Mouse (Mus musculus) MEL (cell line): ENCODE measurements around the gene Itga2b. TPM values are rescaled to one million over a fixed set of nuclear protein-coding genes. Genes with fewer than 3 reads are reported as not detected.

Experiments
- DNase-seq: peaks from one replicate; pipeline ENCODE4 v3.0.0; 2011; ENCODE audit warnings: low read depth, low spot score
- H3K27ac ChIP-seq: 2 replicates; pipeline ENCODE4 v1.5.1; 2012; ENCODE audit warnings: low read depth, mild to moderate bottlenecking, control low read depth, low read length, moderate library complexity; ENCODE audit not compliant: control insufficient read depth
- H3K27me3 ChIP-seq, 2 experiments: fragments of 150-350 bp in 1 of 2; sonication (generic) in 1 of 2; 2 replicates each; pipeline ENCODE4 v1.6.1; 2012; ENCODE audit warnings: low read length in 2 of 2, mild to moderate bottlenecking in 2 of 2, improper control_type of control experiment in 1 of 2, moderate library complexity in 1 of 2; ENCODE audit not compliant: insufficient read depth in 2 of 2, control insufficient read depth in 1 of 2
- H3K36me3 ChIP-seq, 2 experiments: 2 replicates each; pipeline ENCODE4 v1.6.1; 2012 to 2014; ENCODE audit warnings: low read length in 2 of 2, improper control_type of control experiment in 1 of 2, inconsistent platforms in 1 of 2, mild to moderate bottlenecking in 1 of 2; ENCODE audit not compliant: insufficient read depth in 2 of 2, control insufficient read depth in 1 of 2
- H3K4me1 ChIP-seq, 2 experiments: fragments of 150-350 bp in 1 of 2; sonication (generic) in 1 of 2; 2 replicates each; pipeline ENCODE4 v1.6.1; 2012; ENCODE audit warnings: low read length in 2 of 2, improper control_type of control experiment in 1 of 2, mild to moderate bottlenecking in 1 of 2; ENCODE audit not compliant: insufficient read depth in 2 of 2, control insufficient read depth in 1 of 2
- H3K4me3 ChIP-seq, 2 experiments: fragments of 150-350 bp in 1 of 2; sonication (generic) in 1 of 2; 2 replicates each; pipeline ENCODE4 v1.5.1; 2012; ENCODE audit warnings: low read depth in 2 of 2, low read length in 2 of 2, mild to moderate bottlenecking in 2 of 2, moderate library complexity in 2 of 2, control low read depth in 1 of 2, improper control_type of control experiment in 1 of 2; ENCODE audit not compliant: control insufficient read depth in 1 of 2, insufficient read depth in 1 of 2
- H3K79me2 ChIP-seq: 2 replicates; pipeline ENCODE4 v1.6.1; 2012; ENCODE audit warnings: mild to moderate bottlenecking, low read length, moderate library complexity; ENCODE audit not compliant: control insufficient read depth, poor library complexity, insufficient read depth
- H3K9ac ChIP-seq: 2 replicates; pipeline ENCODE4 v1.6.1; 2012; ENCODE audit warnings: low read depth, mild to moderate bottlenecking, control low read depth, low read length, moderate library complexity; ENCODE audit not compliant: control insufficient read depth, poor library complexity, severe bottlenecking
- H3K9me3 ChIP-seq: fragments of 150-350 bp; sonication (generic); replicated peaks from 2 replicates; pipeline ENCODE4 v1.6.1; 2012; ENCODE audit warnings: mild to moderate bottlenecking, low read length, improper control_type of control experiment, moderate library complexity; ENCODE audit not compliant: insufficient read depth
- E2F4 ChIP-seq: IDR thresholded peaks from 2 replicates; pipeline ENCODE4 v1.6.1; 2011; ENCODE audit warnings: low read depth, low read length, improper control_type of control experiment, borderline replicate concordance
- ELF1 ChIP-seq: IDR thresholded peaks from 2 replicates; pipeline ENCODE4 v1.6.1; 2014; ENCODE audit warnings: low read depth, mild to moderate bottlenecking, inconsistent platforms, low read length, improper control_type of control experiment, moderate library complexity
- ETS1 ChIP-seq: IDR thresholded peaks from 2 replicates; pipeline ENCODE4 v1.6.1; 2012; ENCODE audit warnings: low read depth, mild to moderate bottlenecking, inconsistent platforms, low read length, improper control_type of control experiment, moderate library complexity
- GATA1 ChIP-seq: IDR thresholded peaks from 2 replicates; pipeline ENCODE4 v1.6.1; 2011; ENCODE audit warnings: low read depth, low read length, improper control_type of control experiment
- MAFK ChIP-seq: IDR thresholded peaks from 2 replicates; pipeline ENCODE4 v1.6.1; 2011; ENCODE audit warnings: low read depth, mild to moderate bottlenecking, low read length, improper control_type of control experiment, borderline replicate concordance
- MXI1 ChIP-seq: IDR thresholded peaks from 2 replicates; pipeline ENCODE4 v1.6.1; 2011; ENCODE audit warnings: mild to moderate bottlenecking, low read depth, low read length, improper control_type of control experiment
- MYB ChIP-seq: IDR thresholded peaks from 2 replicates; pipeline ENCODE4 v1.6.1; 2011; ENCODE audit warnings: mild to moderate bottlenecking, low read depth, low read length, improper control_type of control experiment
- NELFE ChIP-seq: IDR thresholded peaks from 2 replicates; pipeline ENCODE4 v1.6.1; 2011; ENCODE audit warnings: low read depth, low read length, improper control_type of control experiment
- NRF1 ChIP-seq: IDR thresholded peaks from 2 replicates; pipeline ENCODE4 v1.6.1; 2014; ENCODE audit warnings: low read depth, mild to moderate bottlenecking, inconsistent platforms, low read length, improper control_type of control experiment, moderate library complexity; ENCODE audit not compliant: poor library complexity, insufficient read depth, severe bottlenecking
- POLR2A ChIP-seq, 2 experiments: IDR thresholded peaks; 2 replicates each; pipeline ENCODE4 v1.6.1; 2011 to 2012; ENCODE audit warnings: low read length in 2 of 2, mild to moderate bottlenecking in 2 of 2, control low read depth in 1 of 2, improper control_type of control experiment in 1 of 2, low read depth in 1 of 2, moderate library complexity in 1 of 2; ENCODE audit not compliant: control insufficient read depth in 1 of 2, insufficient read depth in 1 of 2, poor library complexity in 1 of 2
- POLR2AphosphoS2 ChIP-seq: IDR thresholded peaks from 2 replicates; pipeline ENCODE4 v1.6.1; 2011; ENCODE audit warnings: low read length, improper control_type of control experiment
- POLR2AphosphoS5 ChIP-seq: IDR thresholded peaks from 2 replicates; pipeline ENCODE4 v1.6.1; 2012; ENCODE audit warnings: low read depth, borderline replicate concordance, mild to moderate bottlenecking, inconsistent platforms, low read length, moderate library complexity, mixed read lengths
- SMC3 ChIP-seq: IDR thresholded peaks from 2 replicates; pipeline ENCODE4 v1.6.1; 2011; ENCODE audit warnings: low read depth, low read length, improper control_type of control experiment
- UBTF ChIP-seq: IDR thresholded peaks from 2 replicates; pipeline ENCODE4 v1.6.1; 2012; ENCODE audit warnings: low read depth, mild to moderate bottlenecking, inconsistent platforms, low read length, improper control_type of control experiment, moderate library complexity, borderline replicate concordance; ENCODE audit not compliant: insufficient read depth
- USF1 ChIP-seq: IDR thresholded peaks from 2 replicates; pipeline ENCODE4 v1.6.1; 2014; ENCODE audit warnings: low read depth, mild to moderate bottlenecking, inconsistent platforms, low read length, improper control_type of control experiment, moderate library complexity
- ZNF384 ChIP-seq: IDR thresholded peaks from 2 replicates; pipeline ENCODE4 v1.6.1; 2012; ENCODE audit warnings: low read depth, mild to moderate bottlenecking, inconsistent platforms, low read length, improper control_type of control experiment
- polyA plus RNA-seq, 2 experiments: library from polyadenylated mRNA; stranded (reverse) in 1 of 2; unstranded in 1 of 2; fragments of >175 nt in 1 of 2; fragments of >200 nt in 1 of 2; gene quantifications; 2 replicates each; pipeline versions ENCODE4 v1.2.1 to v1.2.4; 2012; ENCODE audit warnings: low replicate concordance in 2 of 2, low read depth in 1 of 2; ENCODE audit not compliant: insufficient read length in 2 of 2, insufficient read depth in 1 of 2, missing spikeins in 1 of 2
- total RNA-seq: library from RNA; depleted of rRNA; stranded (reverse); fragments of 300-350 nt; gene quantifications from 2 replicates; pipeline ENCODE4 v1.2.3, GENCODE M21; 2012

Gene Itga2b
- total and polyA plus RNA-seq, 3 experiments, result 10.7 to 55.7 TPM; not detected in 1

DNA sequence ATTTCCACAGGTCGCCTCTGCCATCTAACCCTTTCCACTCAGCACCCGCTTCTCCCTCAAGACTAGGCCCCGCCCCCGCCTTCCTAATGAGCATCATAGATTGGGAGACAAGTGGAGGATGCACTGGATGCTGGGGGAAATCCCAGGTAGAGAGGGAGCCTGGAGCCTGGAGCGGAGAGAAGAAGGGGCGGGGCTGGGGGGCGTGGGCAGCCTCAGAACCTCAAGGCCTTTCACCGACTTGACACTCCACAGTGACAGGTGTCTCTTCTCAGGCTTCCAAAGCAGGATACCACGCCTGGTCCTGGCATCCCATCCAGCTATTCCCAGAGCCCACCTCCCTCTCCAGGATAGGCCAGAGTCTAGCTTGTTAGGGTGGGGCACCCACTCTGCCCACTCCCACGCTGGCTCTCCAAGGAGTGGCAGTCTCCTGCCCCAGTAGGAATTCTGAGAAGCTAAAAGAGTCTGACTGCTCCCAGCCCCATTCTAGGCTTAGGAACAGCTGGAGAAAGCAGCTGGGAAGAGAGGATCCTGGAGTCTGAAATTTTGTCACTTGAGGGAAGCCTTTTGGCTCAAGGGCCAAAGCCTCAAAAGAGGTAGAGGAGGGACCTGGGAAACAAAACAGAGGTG is 24.5 kb downstream of the Itga2b start:
- no peak for DNase-seq
- Histone ChIP-seq H3K9ac (no peak overlapping the region), H3K4me1 (peaks cover 4 to 21% of the 10 kb centered on the region in 2 experiments), H3K27ac (no peak overlapping the region), H3K36me3 (peaks cover 0 to 5% of the 10 kb centered on the region in 2 experiments; a peak in 2 of 4 replicates), H3K4me3 (no peak overlapping the region), H3K27me3 (peaks cover 5 to 9% of the 10 kb centered on the region in 2 experiments; a peak in 3 of 4 replicates), H3K9me3 (no peaks in the 10 kb centered on the region), H3K79me2 (peaks cover 5% of the 10 kb centered on the region; the same call in 1 of the 2 replicates)
- no peak for TF ChIP-seq E2F4
- TF ChIP-seq MXI1, result no peak
- TF ChIP-seq POLR2AphosphoS5, result no peak
- TF ChIP-seq ZNF384, result no peak
- no peak for TF ChIP-seq POLR2A (IDR thresholded peaks at IDR 0.05; ENCODE audit: control insufficient read depth in 1 of 2, insufficient read depth in 1 of 2, low read depth in 1 of 2, low read length in 2 of 2, poor library complexity in 1 of 2)

DNA sequence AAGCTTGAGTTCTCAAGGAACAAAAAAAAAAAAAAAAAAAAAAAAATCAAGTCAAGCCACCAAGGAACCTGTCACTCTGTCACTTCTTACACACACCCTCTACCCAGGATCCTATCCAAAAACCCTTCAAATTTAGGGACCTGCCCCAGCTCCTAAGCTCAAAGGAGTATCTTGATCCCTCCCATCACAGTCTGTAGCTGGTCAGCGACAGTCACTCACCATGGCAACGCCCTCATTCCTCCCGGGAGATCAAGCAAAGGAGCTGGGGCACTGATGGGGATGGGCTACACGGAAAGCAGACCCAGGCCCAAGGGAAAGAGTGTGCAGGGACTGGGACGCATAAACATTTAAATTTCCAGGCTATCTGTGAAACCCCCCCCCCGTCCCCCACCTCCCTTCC is 25.1 kb downstream of the Itga2b start:
- Histone ChIP-seq H3K4me1 (peaks cover 4 to 21% of the 10 kb centered on the region in 2 experiments), H3K27me3 (peaks cover 5 to 7% of the 10 kb centered on the region in 2 experiments; a peak in 3 of 4 replicates)
- no peak for TF ChIP-seq POLR2AphosphoS2
- TF ChIP-seq GATA1, result no peak
- no peak for TF ChIP-seq NELFE
- TF ChIP-seq SMC3, result no peak
- no peak for TF ChIP-seq MAFK
- TF ChIP-seq USF1, result no peak
- TF ChIP-seq ETS1, result no peak
- TF ChIP-seq, all 39 proteins: peak for 0
- peaks cover 5% of the 10 kb centered on the region; the same call in 1 of the 2 replicates for H3K79me2 ChIP-seq
- DNase-seq, result no peak
- H3K9me3 ChIP-seq, result no peaks in the 10 kb centered on the region
- H3K4me3 ChIP-seq, result no peak overlapping the region
- H3K27ac ChIP-seq, result no peak overlapping the region
- no peak overlapping the region for H3K9ac ChIP-seq
- peaks cover 0 to 5% of the 10 kb centered on the region in 2 experiments; a peak in 2 of 4 replicates for H3K36me3 ChIP-seq

DNA sequence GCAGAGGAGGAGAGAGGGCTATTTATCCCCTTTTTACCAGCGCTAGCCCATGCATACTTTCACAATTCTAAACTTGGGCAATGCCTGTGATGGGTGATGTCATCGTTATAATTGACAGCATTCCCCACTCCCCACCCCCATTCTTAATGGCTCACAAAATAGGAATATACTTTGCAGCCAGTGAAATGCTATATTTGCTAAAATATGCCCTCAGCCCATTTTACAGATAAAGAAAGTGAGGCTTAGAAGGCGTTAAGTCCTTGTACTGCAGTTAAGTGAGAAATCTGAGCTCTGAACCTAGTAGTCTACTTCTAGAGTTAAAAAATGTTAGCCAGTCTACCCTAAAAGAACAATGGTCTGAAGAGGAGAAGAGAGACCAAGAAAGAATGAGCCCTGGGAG is 25.6 kb downstream of the Itga2b start:
- no peak overlapping the region for H3K9ac ChIP-seq
- TF ChIP-seq UBTF (no peak), MYB (no peak), ZNF384 (no peak), GATA1 (no peak), NELFE (no peak), E2F4 (no peak), NRF1 (no peak), POLR2AphosphoS2 (no peak), ELF1 (no peak)
- no peak for DNase-seq
- no peak overlapping the region for H3K4me3 ChIP-seq
- H3K9me3 ChIP-seq, result no peaks in the 10 kb centered on the region
- H3K36me3 ChIP-seq, result peaks cover 0 to 5% of the 10 kb centered on the region in 2 experiments; a peak in 2 of 4 replicates
- peaks cover 5% of the 10 kb centered on the region; the same call in 1 of the 2 replicates for H3K79me2 ChIP-seq
- peaks cover 1 to 6% of the 10 kb centered on the region in 2 experiments; a peak in 3 of 4 replicates for H3K27me3 ChIP-seq
- H3K27ac ChIP-seq, result no peak overlapping the region
- H3K4me1 ChIP-seq, result peaks cover 4 to 21% of the 10 kb centered on the region in 2 experiments
